Mouse (Mus musculus) inflammation-experienced regulatory T-cells, adult 6 months (primary cell): ENCODE measurements around the gene Emp3. TPM values are rescaled to one million over a fixed set of nuclear protein-coding genes. Genes with fewer than 3 reads are reported as not detected.
"Not testable (repeated sequence)": the region's sequence is repeated elsewhere in the genome, so short reads cannot be mapped to it uniquely, and the experiment has no call there.

ENCODE experiments used
- ATAC-seq: one replicate; pipeline ENCODE4 v1.8.0; 2017
- polyA plus RNA-seq, 3 experiments: library from polyadenylated mRNA; unstranded; fragments of 100-300 nt; shearing (Covaris generic); gene quantifications; one replicate each; pipeline ENCODE4 v1.2.1; 2017

Emp3 gene
- polyA plus RNA-seq, 3 experiments from 2014 or later: 512 to 771 (median 583) TPM

DNA sequence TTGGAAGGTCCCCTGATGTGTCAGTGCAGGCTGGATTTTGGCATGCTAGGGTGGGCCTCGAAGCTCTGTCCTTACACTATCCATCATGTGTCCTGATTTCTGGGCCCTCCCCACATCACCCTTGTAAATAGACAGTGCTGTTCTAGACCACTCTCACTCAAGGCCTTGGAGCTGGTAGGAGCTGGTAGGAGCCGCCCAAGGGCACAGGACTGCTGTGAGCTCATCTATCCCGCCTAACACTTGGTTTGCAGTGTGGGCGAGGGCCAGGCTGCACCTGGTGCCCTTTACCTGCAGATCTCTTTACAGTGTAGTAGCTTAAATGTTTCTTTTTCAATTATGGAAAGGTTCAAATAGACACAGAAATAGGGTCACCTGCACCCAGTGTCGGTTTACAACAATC lies 6.2 kb downstream of the Emp3 start:
- ATAC-seq: no peak

DNA sequence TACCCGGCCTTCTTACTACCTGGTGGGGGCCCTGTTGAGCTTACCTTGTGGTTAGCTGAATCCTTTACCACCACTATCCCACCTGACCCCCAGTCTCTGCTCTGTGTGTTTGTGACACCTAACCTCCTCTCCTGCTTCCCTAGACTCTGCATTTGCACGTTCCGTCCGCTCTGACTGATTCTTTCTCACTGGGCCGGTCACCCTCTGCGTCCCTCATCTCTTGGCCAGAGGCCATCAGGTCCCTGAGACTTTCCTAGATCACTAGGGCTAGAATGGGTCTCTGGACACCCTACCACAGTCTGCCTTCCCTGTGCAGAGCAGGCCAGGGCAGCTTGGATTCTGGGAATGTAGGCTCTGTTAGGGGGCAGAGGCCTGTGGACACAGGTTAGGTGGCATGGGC lies 7.1 kb downstream of the Emp3 start:
- no peak for ATAC-seq

DNA sequence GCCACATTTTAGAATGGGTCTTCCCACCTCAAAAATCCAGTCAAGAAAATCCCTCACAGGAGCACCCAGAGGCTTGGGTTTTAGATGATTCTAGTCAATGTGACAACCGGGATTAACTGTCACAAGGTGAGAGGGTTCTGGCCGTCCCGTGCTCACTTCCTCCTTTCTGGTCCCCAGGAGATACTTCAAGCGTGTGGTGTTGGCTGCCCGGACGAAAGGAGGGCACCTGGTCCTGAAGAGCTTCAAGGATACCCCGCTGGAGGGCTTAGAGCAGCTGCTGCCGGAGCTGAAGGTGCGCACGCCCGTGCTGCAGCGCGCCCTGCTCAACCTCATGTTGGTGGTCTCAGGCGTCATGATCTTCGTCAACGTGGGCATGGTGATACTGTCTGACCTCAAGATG lies 12.1 kb downstream of the Emp3 start:
- no peak for ATAC-seq

DNA sequence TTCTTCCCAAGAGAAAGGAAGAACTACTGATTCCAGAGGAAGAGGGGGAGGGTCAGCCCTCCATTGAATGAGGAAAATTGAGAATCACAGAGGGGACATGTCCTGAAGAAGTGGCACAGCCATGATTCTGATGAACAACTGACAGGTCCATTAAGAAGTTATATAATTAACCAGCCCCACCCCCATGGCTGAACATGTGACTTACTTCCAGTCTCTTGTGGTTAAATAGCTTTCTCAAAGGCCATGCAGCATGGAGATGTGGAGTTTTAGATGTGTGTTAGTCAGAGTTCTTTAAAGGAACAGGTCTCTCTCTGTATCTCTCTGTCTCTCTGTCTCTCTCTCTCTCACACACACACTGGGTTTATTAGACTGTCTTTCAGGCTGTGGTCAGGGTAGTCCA lies 12.8 kb downstream of the Emp3 start:
- no peak for ATAC-seq

DNA sequence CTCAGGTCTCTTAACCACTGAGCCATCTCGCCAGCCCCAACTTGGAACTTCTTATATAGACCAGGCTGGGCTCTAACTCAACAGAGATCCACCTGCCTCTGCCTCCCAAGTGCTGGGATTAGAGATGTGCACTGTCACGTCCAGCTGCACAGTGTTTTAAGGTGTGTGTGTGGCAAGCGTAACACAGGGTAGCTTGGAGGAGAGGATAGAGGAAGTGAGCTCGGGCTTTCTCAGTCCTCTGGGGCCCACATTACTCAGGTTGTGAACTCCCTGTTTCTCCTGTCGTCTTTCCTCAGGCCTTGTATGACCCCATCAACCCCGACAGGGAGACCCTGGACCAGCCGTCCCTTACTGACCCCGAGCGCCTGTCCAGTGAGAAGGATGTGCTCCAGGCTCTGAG lies 14.6 kb downstream of the Emp3 start:
- ATAC-seq: no peak

DNA sequence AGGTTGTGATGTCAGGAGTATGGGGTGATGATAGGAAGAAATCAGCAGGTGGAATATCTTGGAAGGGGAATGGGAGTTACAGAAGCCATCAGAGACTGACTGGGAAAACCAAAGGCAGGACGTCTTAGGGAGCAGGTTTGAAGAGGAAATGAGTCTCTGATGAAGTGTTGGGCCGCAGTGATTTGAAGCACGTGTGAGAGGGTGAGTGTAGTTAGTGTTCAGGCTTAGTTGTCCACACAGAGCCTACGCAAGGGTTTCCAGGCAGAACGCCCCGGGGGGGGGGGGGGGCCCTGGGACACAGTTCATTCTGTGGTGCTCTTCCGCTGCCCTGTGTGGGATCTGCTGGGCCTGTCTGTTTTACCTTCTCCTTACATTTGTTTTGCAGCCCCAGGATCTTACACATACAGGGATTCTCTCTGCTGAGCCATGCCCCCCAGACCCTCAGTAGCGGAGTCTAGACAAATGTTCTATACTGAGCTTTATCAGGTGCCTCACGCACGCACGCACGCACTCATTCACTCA lies 18.7 kb downstream of the Emp3 start:
- no peak for ATAC-seq

DNA sequence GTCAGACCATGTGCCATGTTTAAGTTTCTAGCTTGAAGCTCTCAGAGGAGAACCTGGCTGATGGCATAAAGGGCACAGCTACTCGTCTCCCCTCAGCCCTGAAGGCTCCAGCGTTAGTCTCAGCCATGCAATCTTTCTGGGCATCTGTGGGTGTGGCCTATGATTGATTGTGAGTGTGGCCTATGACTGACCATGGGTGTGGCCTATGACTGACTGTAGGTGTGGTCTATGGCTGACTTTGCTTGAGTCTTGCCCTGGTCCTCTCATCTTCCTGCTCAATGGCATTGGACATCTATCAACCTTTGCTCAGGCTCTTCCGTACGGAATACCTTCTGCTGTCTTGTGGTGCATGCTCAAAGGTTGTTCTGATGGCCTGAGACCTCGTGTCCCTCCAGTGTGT lies 19.6 kb downstream of the Emp3 start:
- no peak for ATAC-seq

DNA sequence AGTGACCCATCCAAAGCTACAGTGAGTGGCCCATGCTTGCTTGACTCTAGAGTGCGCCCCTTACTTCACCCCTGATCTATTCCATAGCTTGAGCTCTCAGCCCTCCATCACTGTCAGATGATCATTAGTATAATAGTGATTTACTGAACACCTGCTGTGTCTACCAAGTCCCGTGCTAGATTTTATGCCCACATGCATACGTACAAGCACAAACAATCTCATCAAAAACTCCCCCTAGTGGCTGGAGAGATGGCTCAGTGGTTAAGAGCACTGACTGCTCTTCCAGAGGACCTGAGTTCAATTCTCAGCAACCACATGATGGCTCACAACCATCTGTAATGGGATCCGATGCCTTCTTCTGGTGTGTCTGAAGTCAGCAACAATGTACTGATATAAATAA lies 23.1 kb downstream of the Emp3 start:
- ATAC-seq: peak; percentile 36

DNA sequence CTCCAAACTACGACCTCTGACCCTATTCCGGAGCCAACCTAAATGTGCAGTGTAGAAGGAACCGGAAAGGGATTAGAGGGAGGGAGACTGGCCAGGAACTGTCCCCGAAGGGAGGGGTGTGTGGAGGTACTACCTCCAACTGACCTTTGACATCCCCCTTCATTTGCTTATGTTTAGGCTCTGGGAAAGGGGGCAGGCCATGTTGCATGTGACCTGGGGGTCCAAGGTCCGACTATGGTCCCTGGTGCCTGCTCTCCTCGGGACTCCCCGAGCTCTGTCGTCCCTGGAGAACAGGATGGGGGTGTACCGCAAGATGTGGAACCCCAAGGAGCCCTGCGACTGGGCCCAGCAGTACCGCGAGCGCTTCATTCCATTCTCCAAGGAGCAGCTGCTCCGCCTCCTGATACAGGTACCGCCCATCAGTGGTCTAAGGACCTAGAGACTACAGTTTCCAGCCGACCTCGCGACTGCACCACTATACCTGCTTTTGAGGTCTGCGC lies 23.9 kb downstream of the Emp3 start:
- ATAC-seq: peak; percentile 23

DNA sequence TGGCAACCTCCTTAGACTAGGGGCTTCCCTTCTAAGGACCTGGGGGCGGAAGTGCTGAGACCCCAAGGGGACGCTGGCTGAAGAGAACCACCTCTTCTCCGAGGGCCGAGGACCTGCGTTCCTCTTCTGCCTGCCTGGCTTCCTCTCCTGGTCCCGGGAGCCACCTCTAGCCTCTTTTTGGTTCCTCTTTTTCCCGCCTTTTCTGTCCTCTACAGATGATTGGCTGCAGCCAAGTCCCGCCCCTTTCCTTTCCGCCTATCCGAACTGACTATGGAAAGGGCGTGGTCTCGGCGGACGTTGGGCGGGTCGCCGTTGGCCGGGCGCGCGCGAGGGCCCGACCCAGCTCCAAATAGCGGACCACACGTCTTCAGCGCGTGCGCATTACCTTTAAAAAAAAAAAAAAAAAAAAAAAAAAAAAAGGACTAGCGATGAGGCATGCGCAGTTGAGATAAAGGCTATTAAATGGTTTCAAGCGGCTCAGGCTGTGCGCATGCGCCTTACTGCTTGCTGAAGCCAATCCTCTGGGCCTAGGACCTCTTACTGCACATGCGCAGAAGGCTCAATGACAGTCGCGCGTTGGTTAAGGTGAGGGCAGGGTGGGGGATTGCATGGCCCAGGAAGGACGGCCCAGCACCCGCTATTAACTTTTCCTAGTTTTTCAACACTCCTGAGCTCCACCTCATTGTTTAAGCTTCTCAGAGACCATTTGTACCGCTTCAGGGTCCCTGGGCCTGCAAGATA lies 24.5 kb downstream of the Emp3 start, which contains the start of the genes Syngr4 and Tmem143:
Gene Syngr4, minus strand, starts transcription at position 198 of the 741 bp plus-strand sequence.
Gene Tmem143, plus strand, starts transcription at position 425 of the 741 bp plus-strand sequence.
- peak; percentile 95 for ATAC-seq

DNA sequence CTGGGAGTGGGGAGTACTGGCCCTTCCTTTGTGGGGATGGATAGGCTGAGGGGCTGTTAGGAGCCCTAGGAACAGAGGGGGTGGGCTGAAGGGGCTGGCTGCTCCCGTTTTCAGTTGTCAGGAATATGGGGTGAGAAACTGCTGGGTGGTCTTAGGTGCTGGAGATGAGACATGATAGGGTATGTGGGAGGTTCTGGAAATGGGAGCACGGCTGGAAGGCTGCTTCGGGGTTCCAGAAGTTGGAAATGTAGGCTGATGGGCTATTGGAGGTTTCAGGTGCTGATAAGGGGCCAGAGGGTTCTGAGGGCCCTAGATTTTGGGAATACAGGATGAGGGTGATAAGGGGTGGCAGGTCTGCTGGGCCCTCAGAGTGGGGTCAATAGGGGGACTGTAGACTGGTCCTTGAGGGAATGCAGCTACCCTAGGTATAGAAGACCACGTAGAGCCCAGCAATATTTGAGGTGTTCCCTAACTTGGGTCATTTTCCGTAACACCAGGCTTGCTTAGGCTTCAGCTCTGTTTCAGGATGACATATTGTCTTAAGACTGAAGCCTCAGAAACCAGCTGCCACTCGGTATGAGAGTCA lies 25.2 kb downstream of the Emp3 start:
- ATAC-seq: no peak

DNA sequence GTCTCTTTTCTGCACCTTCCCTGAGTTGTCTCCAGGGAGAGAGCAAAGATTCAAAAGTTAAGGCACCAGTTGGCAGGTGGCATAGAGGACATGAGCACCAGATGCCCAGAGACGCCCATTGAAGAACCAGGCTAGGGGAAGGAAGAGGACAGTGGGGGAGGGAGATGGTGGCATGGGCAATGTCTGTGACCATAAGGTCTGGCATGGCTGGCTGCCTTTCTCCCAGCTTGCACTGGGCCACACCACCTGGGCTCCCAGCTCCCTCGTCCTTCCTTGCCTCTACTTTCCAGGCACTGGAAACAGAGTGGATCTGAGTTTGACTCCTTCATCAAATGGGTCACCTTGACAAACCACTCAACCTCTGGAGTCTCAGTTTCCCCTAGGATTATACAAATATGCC lies 28.6 kb downstream of the Emp3 start:
- ATAC-seq: no peak

DNA sequence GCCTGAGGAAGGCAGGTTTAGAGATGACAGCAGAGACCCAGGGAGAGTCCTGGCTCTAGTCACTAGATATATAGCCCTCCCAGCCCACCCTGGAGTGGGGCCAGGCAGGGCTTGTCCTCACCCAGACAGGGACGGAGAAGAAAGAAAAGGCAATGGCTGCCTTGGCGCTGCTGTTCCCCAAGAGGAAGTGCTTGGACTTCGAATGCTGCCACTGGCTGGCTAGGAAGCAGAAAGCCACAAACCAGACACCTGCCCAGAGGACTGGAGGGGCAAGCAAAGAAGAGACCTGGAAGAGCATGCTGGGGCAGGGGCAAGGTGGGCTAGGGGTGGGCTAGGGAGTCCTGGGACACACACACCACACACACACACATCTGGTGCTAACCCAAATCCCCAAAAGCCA lies 34.0 kb downstream of the Emp3 start:
- ATAC-seq: no peak

DNA sequence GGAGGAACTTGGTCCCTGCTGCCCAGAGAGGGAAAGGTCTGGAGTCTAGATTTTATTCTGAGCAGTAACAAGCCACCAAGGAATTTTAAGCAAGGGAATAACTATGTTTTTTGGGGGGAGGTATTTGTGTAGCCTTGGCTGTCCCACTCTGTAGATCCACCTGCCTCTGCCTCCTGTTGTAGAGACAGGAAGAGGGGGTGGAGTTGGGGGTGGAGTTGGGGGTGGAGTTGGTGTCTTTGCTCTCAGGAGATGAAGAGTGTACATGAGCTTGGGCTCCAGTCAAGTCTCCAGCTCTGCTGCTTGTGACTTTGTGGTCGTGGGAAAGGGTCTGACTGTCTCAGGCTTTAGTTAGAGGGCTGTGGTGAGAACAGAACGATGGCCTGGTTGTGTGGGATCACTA lies 40.2 kb downstream of the Emp3 start:
- ATAC-seq: no peak

DNA sequence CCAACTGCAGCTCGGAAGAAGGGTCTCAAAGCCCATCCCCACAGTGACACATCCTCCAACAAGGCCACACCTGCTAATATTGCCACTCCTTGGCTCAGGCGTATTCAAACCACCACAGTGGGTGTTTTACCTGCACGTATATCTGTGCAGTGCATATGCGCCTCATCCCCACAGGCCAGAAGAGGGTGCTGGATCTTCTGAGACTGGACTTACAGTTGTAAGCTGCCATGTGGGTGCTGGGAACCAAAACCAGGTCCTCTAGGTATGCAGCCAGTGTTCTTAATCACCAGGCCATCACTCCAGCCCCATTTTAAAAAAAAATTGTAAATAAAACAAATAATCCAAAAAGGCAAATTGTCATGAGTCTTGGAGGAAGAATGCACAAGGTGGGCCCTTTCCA lies 40.7 kb downstream of the Emp3 start:
- no peak for ATAC-seq

DNA sequence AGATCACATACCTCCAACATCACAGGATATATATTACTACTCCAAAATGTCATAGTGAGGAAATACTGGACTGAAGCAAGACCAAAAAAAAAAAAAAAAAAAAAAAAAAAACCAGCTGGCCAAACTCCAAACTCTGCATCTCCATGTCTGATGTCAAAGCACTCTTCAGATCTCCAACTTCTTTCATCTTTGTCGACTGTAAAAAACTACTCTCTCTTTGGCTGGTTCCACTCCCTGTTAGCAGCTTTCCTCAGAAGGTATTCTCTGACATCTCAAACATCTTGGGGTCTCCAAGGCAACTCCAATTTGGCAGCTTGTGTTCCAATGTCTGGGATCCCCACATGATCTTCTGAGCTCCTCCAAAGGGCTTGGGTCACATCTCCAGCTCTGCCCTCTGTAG lies 42.9 kb downstream of the Emp3 start, which contains the start of gene Grin2d:
Gene Grin2d, minus strand, starts transcription at position 101 of the 400 bp plus-strand sequence.
- ATAC-seq: not testable (repeated sequence)

DNA sequence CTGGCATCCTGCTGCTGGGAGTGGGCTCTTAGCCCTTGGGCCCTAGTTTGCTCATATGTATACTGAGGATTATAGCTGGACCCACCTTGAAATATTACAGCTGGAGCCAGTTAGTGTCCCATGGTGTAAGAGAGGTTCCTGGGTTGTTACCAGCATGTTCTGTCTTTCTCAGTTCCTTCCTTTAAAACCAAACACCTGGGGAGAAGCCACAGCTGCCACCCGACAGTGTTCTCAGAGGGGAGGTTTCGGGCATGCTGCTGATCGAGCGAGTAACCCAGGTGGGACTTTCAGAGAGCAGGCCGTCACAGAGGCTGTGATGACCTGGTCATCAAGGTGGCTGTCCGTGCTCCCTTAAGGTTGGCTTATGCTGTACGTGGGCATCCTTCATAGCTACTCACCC lies 44.3 kb downstream of the Emp3 start:
- no peak for ATAC-seq

DNA sequence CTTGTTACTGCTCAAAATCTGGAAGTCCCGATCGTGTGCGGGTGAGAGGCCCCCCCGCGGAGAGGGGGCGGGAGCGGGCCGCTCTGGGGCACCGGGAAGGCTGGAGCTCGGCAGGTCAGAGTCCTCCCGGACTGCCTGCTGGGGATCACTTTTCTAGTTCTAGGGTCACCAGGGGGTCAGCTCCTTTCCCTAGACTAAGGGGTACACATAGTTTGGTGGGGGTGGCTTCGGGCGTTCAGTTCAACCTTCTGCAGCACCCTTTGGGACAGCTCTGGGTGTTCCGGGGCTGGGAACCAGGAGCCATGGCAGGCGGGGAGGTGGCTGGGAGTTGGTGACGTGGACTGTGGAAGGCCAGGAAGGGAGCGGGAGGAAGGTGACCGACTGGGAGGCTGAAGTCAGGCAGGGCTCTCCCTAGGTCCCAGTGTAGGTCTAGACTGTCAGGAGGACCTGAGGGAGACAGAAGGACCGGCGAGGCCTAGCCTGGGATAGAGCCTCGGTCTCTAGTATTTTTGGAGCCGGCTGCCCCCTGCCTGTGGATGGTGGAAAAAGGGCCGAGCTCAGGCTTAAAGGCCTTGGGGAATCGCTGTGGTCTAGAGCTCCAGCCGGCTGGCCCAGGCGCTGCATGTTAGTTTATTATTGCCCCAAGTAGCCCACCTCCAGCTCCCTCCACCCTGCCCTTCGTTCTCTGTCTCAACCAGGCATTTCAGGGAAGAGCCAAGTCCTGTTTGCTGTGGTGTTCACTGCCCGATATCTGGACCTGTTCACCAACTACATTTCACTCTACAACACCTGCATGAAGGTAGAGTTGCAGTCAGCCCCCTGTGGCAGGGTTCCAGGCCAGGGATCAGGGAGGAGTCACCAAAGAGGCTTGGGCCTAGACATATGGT lies 47.9 kb downstream of the Emp3 start:
- peak; percentile 27 for ATAC-seq

DNA sequence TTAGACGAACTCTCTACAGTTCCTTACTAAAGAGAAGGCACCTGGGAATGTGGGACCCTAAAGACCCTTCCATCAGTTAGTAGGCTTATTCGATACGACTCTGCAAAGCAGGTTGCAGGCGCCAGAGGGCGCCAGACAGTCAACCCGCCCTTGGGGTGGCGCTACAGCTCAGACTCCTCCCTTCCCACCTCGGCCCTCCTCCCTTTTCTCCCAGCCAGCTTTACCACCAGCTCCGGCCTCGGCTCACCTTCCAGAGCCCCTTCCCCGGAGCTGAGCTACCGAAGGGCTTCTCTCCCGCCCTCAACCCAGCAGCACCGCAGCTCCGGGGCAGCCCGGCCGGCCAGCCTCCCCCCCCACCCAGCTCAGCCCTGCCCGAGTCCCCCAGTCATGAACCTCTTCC lies 48.6 kb downstream of the Emp3 start, which contains the start of gene Kdelr1:
Gene Kdelr1, plus strand, starts transcription at position 149 of the 400 bp plus-strand sequence.
- ATAC-seq: peak; percentile 90

DNA sequence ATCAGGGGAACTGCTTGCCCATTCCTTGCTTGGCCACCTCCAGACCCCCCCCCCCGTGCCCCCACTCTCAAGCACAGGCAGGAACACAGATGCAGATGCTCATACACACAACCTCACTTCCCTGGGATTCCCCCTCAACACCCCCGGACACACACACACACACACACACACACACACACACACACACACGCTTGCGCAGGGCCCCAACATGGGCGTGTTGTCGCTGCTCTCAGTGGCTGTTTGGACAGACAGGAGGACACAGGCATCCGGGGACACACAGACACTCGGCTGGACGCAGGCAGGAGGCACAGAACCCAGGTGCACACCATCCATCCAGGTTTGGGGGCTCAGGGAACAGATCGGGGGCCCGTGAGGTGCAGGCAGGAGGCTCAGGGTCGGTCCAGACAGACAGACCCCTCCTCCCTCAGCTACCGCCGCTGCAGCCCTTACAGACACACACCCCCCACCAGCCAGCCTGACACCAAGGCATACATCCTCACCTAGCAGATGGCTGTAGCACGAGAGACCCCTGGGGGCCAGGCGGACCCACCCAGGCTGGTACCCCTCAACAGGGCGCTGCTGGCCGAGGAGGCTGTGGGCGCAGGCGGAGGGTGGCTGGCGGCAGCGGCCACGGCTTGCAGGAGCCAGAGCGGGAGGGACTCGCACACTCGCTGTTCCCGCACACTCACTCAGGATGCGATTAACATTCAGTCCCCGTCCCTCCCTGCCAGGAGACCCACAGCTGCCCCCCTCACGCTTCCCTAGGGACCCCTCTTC lies 50.7 kb downstream of the Emp3 start:
- ATAC-seq: no peak

DNA sequence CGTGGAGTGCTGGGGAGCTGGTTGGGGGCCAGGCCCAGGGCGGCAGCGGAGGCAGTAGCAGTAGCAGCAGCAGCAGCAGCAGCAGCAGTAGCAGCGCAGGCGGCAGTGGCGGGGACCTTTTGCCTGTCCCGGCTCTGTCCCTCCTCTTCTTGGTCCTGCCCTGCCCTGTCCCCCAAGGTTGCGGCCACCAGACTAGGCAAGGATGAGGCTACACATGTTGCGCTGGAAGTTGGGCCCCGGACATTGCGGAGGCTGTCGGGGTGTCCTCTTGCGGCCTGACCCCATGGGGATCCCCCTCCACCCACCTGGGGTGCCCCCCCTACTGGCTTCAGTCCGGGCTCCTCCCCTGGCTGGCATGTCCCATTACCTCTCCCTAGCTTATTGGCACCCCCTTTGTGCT lies 51.4 kb downstream of the Emp3 start:
- no peak for ATAC-seq

DNA sequence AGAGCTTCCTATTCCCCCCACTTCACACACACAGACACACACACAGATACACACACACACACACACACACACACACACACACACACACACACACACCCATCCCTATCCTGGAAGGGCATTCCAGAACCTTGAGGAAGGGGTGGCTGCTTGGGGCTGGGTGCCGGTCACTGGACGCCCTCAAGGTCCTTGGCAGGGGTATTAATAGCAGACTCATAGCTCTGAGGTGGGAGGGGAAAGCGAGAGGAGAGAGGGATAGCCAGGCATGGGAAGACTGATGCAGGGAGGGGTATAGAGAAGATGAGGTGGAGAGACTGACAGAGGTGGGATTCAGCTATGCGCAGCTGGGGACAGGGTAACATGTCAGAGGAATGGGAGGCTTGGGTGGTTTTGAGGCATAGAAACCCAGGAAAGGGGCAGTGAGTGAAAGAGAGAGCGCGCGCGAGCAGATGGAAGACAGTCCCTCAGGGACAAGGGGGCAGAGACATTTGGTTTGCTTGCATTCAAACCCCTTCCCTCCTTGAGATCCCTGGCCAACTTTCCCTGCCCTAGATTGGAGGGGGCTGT lies 52.0 kb downstream of the Emp3 start:
- no peak for ATAC-seq
